Mouse (Mus musculus) thymus, adult 2 months (tissue): ENCODE data around the gene Cux2. TPM values are rescaled to one million over a fixed set of nuclear protein-coding genes. Genes with fewer than 3 reads are reported as not detected.

Experiments used
- DNase-seq: peaks from one replicate; pipeline ENCODE4 v3.0.0; 2021
- H3K27ac ChIP-seq: fragments of 200-500 bp; 2 replicates; pipeline ENCODE4 v1.5.1; 2012; ENCODE audit warnings: low read length, control low read depth; ENCODE audit not compliant: control insufficient read depth, insufficient read depth
- H3K27me3 ChIP-seq: fragments of 200-500 bp; 2 replicates; pipeline ENCODE4 v1.6.1; 2012; ENCODE audit warnings: mild to moderate bottlenecking, low read length, moderate library complexity, mixed read lengths; ENCODE audit not compliant: control insufficient read depth, insufficient read depth
- H3K36me3 ChIP-seq: fragments of 200-500 bp; 2 replicates; pipeline ENCODE4 v1.6.1; 2012; ENCODE audit warnings: mild to moderate bottlenecking, low read length, moderate library complexity; ENCODE audit not compliant: control insufficient read depth, insufficient read depth
- H3K4me1 ChIP-seq: fragments of 200-500 bp; replicated peaks from 2 replicates; pipeline ENCODE4 v1.6.1; 2012; ENCODE audit warnings: low read length; ENCODE audit not compliant: control insufficient read depth, insufficient read depth
- H3K4me3 ChIP-seq: fragments of 200-500 bp; 2 replicates; pipeline ENCODE4 v1.5.1; 2012; ENCODE audit warnings: mild to moderate bottlenecking, low read length, control low read depth, moderate library complexity; ENCODE audit not compliant: control insufficient read depth, insufficient read depth
- CTCF ChIP-seq: fragments of 200-500 bp; IDR thresholded peaks from 2 replicates; pipeline ENCODE4 v1.5.1; 2012; ENCODE audit warnings: mild to moderate bottlenecking, control low read depth, low read length, moderate library complexity, borderline replicate concordance; ENCODE audit not compliant: control insufficient read depth, poor library complexity, insufficient read depth; ENCODE audit errors: extremely low read depth
- POLR2A ChIP-seq: fragments of 200-500 bp; IDR thresholded peaks from 2 replicates; pipeline ENCODE4 v1.6.1; 2012; ENCODE audit warnings: mild to moderate bottlenecking, low read length, control low read depth, moderate library complexity; ENCODE audit not compliant: control insufficient read depth, poor library complexity, insufficient read depth; ENCODE audit errors: extremely low read depth
- WGBS: fragments of 180-500 bp; shearing (Covaris S2); methylation state at CpG from one replicate; pipeline ENCODE4 v1.1.7; 2018; 5-methylcytosine and 5-hydroxymethylcytosine counted together
- polyA plus RNA-seq: library from polyadenylated mRNA; depleted of rRNA; stranded (reverse); fragments of >200 nt; gene quantifications from 2 replicates; pipeline ENCODE4 v1.2.3, GENCODE M21; 2012

Gene Cux2
- polyA plus RNA-seq, 1 experiment = 0.75 TPM

DNA sequence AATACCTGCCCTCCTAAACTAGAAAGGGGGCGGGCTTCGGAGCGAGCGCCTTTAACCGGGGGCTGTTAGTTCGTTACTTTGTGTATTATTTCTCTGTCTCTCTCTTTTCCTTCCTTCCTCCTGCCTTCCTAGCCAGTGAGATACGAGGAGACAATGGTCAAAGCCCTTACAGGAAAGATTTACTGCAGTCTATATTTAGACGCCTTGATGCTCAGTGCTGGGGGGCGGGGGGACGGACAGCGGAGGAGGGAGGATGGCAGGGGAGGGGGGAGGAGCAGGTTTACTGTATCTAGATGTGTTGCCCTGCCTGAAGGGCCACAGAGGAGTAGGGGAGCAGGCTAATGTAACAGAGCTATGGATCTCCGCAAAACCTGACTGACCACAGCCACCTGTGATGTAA, 12.6 kb upstream of the Cux2 start:
- TF ChIP-seq CTCF = no peak
- TF ChIP-seq POLR2A = no peak
- no peak overlapping the region for H3K27ac ChIP-seq

DNA sequence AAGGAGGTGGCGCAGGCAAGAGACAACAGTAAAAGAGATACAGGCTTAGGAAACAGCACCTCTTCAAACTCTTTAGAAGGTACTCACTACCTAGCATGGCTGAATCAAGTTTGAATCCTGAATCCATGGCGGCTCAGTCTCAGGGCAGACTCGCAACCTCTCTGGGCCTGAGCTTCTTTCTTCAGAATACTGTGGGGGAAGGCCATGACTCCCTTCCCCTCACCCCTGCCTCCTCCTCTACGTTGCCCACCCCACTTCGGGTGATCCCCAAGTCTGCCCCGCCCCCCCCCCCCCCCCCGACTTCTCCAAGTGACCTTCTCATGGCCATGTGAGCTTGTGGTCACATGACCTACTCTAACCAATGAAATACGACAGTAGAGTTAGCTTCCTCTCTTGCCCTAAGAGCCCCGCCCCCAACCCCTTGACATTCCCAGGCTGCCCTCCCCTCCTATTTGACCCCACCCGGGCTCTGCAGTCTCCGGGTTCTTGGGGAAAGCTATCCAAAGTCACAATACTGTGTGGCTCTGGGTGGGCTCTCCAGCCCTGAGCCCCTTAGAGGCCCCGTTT, 10.9 kb upstream of the Cux2 start:
- 51% methylated on average over 11 of the region's 12 CpGs for WGBS
- Histone ChIP-seq H3K27ac (no peak overlapping the region), H3K27me3 (no peaks in the 10 kb centered on the region; the same call in 1 of the 2 replicates), H3K36me3 (no peaks in the 10 kb centered on the region), H3K4me3 (no peak overlapping the region), H3K4me1 (no peaks in the 10 kb centered on the region; the same call in 1 of the 2 replicates)
- TF ChIP-seq POLR2A (no peak), CTCF (no peak)
- no peak for DNase-seq

More for the DNA sequence above, 12.6 kb upstream of the Cux2 start:
- Histone ChIP-seq H3K4me3 (no peak overlapping the region), H3K27me3 (no peaks in the 10 kb centered on the region; the same call in 1 of the 2 replicates), H3K4me1 (no peaks in the 10 kb centered on the region; the same call in 1 of the 2 replicates), H3K36me3 (no peaks in the 10 kb centered on the region)
- 11% methylated on average over 12 of the region's 12 CpGs for WGBS
- DNase-seq = no peak

DNA sequence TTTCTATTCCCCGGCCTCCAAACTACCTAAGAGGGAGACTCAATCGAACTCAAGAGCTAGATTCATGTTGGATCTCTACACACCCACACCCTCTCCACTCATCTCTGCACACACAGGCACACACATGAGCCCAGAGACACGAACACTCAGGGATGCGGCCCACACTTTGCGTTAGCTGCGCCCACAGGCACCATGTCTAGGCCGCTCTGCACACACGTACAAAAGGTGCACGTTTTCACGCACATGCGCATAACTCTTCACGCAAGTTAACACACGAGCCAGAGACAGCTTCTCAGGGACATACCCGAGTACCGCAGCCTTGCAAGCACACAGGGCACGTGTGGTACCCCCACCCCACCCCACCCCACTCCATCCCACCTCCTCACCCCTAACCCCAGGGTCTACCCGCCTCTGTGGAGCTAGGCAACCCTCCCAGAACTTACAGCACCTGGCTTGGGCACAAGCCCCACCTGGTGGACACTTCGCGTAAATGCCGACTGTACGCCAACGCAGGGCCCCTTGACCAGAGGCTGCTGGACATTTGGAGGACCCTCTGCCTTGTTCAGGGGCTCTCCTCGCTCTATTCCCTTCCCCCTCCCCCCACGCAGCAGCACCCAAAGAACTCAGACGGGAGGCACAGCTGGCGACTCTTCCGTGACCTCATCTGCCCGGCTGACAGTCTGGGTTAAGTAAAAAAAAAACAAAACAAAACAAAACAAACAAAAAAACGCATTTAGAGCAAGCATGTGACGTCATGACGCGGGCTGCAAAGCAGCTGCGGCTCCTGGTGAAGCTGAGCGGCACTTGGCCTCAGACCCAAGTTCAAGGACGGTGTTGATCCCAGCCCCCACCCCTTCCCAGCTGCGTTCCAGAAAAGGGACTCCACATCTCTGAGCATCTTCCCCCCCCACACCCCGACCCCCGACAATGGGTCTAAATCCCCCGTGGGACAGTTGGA, 9.4 kb upstream of the Cux2 start:
- Histone ChIP-seq H3K36me3 (no peaks in the 10 kb centered on the region), H3K27me3 (no peaks in the 10 kb centered on the region; the same call in 1 of the 2 replicates), H3K27ac (no peak overlapping the region), H3K4me1 (no peaks in the 10 kb centered on the region; the same call in 1 of the 2 replicates), H3K4me3 (no peak overlapping the region)
- 25% methylated on average over 39 of the region's 39 CpGs for WGBS
- no peak for TF ChIP-seq POLR2A
- TF ChIP-seq CTCF = peak; percentile 76; the same call in 1 of the 2 replicates
- peak; percentile 23 for DNase-seq

DNA sequence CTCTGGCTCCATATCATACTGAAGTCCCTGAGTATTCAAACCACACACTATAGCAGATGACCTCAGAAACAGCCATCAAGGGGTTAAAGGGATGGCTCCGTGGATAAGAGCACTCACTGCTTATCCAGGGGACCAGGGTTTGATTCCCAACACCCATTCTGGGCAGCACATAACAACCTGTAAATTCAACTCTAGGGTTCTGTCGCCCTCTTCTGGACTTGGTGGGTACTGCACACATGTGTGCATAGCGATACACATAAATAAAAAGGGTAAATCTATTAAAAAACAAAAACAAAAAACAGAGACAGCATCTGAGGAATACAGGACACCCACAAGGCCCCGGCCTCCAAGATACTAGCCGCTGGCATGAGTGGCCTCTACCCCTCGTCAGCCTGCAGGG, 7.7 kb upstream of the Cux2 start:
- H3K4me1 ChIP-seq = no peaks in the 10 kb centered on the region; the same call in 1 of the 2 replicates
- no peak overlapping the region for H3K4me3 ChIP-seq
- no peaks in the 10 kb centered on the region for H3K36me3 ChIP-seq
- DNase-seq = peak; percentile 9
- no peak for TF ChIP-seq POLR2A
- TF ChIP-seq CTCF = no peak
- no peaks in the 10 kb centered on the region; the same call in none of the 2 replicates for H3K27me3 ChIP-seq
- no peak overlapping the region for H3K27ac ChIP-seq
- 77% methylated on average over 6 of the region's 6 CpGs for WGBS

DNA sequence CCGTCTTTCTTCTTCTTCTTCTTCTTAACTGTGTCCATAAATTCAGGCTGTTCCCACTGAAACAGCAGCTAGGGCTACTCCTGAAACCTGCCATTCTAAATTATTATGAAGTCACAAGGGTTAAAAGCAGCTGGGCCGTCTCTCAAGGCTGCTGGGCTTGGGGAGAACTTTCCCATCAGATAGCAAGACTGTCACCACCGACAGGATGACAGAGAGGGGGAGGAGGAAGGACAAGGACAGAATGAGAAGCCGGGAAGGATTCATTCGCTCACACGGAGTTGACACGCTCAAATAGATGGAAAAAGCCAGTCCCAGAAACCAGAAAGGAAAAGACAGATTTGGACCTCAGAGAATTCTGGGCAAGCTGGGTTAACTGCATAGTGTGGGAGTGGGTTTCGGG, 6.7 kb upstream of the Cux2 start:
- 84% methylated on average over 8 of the region's 8 CpGs for WGBS
- DNase-seq = no peak
- Histone ChIP-seq H3K27me3 (no peaks in the 10 kb centered on the region; the same call in none of the 2 replicates), H3K4me3 (no peak overlapping the region), H3K36me3 (no peaks in the 10 kb centered on the region), H3K4me1 (no peaks in the 10 kb centered on the region; the same call in 1 of the 2 replicates), H3K27ac (no peak overlapping the region)
- TF ChIP-seq POLR2A (no peak), CTCF (no peak)

DNA sequence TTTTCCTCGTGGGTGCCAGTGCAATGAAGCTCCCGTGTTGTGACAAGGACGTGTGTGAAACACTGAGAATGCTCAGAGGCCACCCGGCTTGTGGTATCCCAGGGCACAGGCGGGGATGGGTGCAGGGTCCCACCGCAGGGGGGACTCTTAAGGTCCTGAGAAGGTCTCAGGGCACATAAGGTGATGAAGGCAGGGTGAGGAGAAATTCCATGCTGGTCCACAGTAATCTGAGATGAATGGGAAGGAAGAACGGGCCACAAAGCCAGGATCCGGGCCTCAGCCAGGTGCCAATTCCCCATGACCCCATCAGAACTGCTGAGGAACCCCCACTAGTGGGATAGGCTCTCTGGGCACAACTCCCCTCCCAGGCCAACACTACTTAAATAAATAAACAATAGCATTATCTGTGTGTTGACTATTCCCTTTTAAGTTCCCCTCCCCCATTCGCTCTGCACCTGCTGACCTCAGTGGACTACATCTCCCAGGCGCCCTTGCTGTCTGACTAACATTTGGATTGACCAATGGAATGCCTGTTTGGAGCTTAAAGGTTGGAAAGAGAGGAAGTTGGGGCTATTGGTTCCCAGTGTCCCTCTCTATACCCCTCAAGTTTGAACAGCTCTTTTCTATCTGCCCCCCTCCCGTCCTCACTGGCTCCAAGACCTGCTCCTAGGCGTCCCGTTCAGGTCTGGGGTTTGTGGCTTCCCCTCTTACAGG, 4.4 kb upstream of the Cux2 start:
- H3K4me1 ChIP-seq = peaks cover 10% of the 10 kb centered on the region
- no peaks in the 10 kb centered on the region for H3K36me3 ChIP-seq
- H3K27me3 ChIP-seq = peaks cover 9% of the 10 kb centered on the region
- no peak overlapping the region for H3K27ac ChIP-seq
- TF ChIP-seq CTCF (no peak), POLR2A (no peak)
- DNase-seq = no peak
- no peak overlapping the region for H3K4me3 ChIP-seq
- WGBS = 50% methylated on average over 13 of the region's 13 CpGs
